Mouse (Mus musculus) liver, embryonic 16.5 days (tissue): ENCODE data around the gene Tgfbr2. TPM values are rescaled to one million over a fixed set of nuclear protein-coding genes. Genes with fewer than 3 reads are reported as not detected.
"Not testable (repeated sequence)": the region's sequence is repeated elsewhere in the genome, so short reads cannot be mapped to it uniquely, and the experiment has no call there.

Experiments used
- ATAC-seq: fragments of 200-750 bp; cut with Nextera tagmentation; 2 replicates; pipeline ENCODE4 v1.8.0; 2017; ENCODE audit warnings: low read depth, mild to moderate bottlenecking, moderate number of reproducible peaks, moderate library complexity
- H3K27ac ChIP-seq: fragments of 300-500 bp; sonication (generic); 2 replicates; pipeline ENCODE4 v1.5.1; 2014; ENCODE audit warnings: mild to moderate bottlenecking, low read length
- H3K27me3 ChIP-seq: fragments of 300-500 bp; sonication (generic); 2 replicates; pipeline ENCODE4 v1.6.1; 2014; ENCODE audit warnings: low read depth, low read length, mixed read lengths; ENCODE audit not compliant: control insufficient read depth, insufficient read depth
- H3K36me3 ChIP-seq: fragments of 300-500 bp; sonication (generic); 2 replicates; pipeline ENCODE4 v1.6.1; 2014; ENCODE audit warnings: mild to moderate bottlenecking; ENCODE audit not compliant: control insufficient read depth, insufficient read depth
- H3K4me1 ChIP-seq: fragments of 300-500 bp; sonication (generic); 2 replicates; pipeline ENCODE4 v1.6.1; 2014; ENCODE audit warnings: low read depth, low read length, mixed read lengths; ENCODE audit not compliant: control insufficient read depth
- H3K4me2 ChIP-seq: fragments of 300-500 bp; sonication (generic); 2 replicates; pipeline ENCODE4 v1.6.1; 2014; ENCODE audit warnings: low read depth, low read length, mixed read lengths
- H3K4me3 ChIP-seq: fragments of 300-500 bp; sonication (generic); 2 replicates; pipeline ENCODE4 v1.5.1; 2014; ENCODE audit warnings: low read depth, mild to moderate bottlenecking, low read length
- H3K9ac ChIP-seq: fragments of 300-500 bp; sonication (generic); 2 replicates; pipeline ENCODE4 v1.6.1; 2014; ENCODE audit warnings: low read depth, low read length
- H3K9me3 ChIP-seq: fragments of 300-500 bp; sonication (generic); replicated peaks from 2 replicates; pipeline ENCODE4 v1.6.1; 2016; ENCODE audit warnings: low read length; ENCODE audit not compliant: control insufficient read depth
- WGBS: fragments of 180-500 bp; shearing (Covaris S2); extraction: QIAGEN DNeasy Blood & Tissue Kit; methylation state at CpG from one replicate; pipeline ENCODE4 v1.1.7; 2014; ENCODE audit not compliant: insufficient replicate concordance; 5-methylcytosine and 5-hydroxymethylcytosine counted together
- polyA plus RNA-seq: library from polyadenylated mRNA; unstranded; fragments of >200 nt; fragmentation: Nextera tagmentation; extraction: Ambion mirVana; gene quantifications from 2 replicates; pipeline ENCODE4 v1.2.1, GENCODE M21; 2015

Gene Tgfbr2
- polyA plus RNA-seq, 1 experiment from 2014 or later: 7.5 TPM

- H3K4me3 ChIP-seq, H3K36me3 ChIP-seq, H3K27ac ChIP-seq, H3K9me3 ChIP-seq, ATAC-seq, H3K27me3 ChIP-seq, H3K9ac ChIP-seq, H3K4me1 ChIP-seq, H3K4me2 ChIP-seq: not testable (repeated sequence)
- 86% methylated on average over 1 of the region's 1 CpGs for WGBS
Observed at GRCm38 (mm10) chr9:116071561-116071960, 103.6 kb downstream of the Tgfbr2 start.

DNA sequence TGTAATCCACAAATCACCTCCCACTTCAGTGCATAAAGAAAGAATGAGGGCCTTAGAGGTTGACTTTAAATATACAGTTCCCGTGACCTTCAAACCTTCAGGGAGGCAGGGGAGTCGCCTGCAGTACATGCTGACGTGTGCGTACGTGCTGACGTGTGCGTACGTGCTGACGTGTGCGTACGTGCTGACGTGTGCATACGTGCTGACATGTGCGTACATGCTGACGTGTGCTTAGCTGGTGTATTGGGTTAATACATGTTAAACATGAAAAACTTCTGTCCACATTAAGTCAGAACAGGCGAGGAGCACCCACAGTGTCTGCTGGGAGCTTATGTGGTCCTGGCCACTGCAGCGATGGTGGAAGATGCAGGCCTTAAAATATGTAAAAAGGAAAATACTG lies 110.4 kb downstream of the Tgfbr2 start:
- WGBS: 83% methylated on average over 17 of the region's 17 CpGs
- H3K4me2 ChIP-seq: no peak overlapping the region
- no peaks in the 10 kb centered on the region for H3K9me3 ChIP-seq
- no peak overlapping the region for H3K27ac ChIP-seq
- ATAC-seq: no peak
- H3K27me3 ChIP-seq: no peaks in the 10 kb centered on the region
- no peak overlapping the region for H3K4me3 ChIP-seq
- no peaks in the 10 kb centered on the region for H3K4me1 ChIP-seq
- no peak overlapping the region for H3K9ac ChIP-seq
- no peaks in the 10 kb centered on the region for H3K36me3 ChIP-seq

GRCm38 (mm10) chr9:116060691-116061090 lies 114.5 kb downstream of the Tgfbr2 start:
- H3K27me3 ChIP-seq: no peaks in the 10 kb centered on the region
- H3K4me1 ChIP-seq: no peaks in the 10 kb centered on the region
- no peak overlapping the region for H3K4me2 ChIP-seq
- no peaks in the 10 kb centered on the region for H3K9me3 ChIP-seq
- H3K27ac ChIP-seq: no peak overlapping the region
- ATAC-seq: no peak
- no peak overlapping the region for H3K9ac ChIP-seq
- no peaks in the 10 kb centered on the region for H3K36me3 ChIP-seq
- no peak overlapping the region for H3K4me3 ChIP-seq
- WGBS: 3% methylated on average over 4 of the region's 4 CpGs

- ATAC-seq: peak; percentile 24; the same call in 1 of the 2 replicates
- Histone ChIP-seq H3K4me3 (no peak overlapping the region), H3K4me1 (no peaks in the 10 kb centered on the region), H3K36me3 (no peaks in the 10 kb centered on the region), H3K9me3 (no peaks in the 10 kb centered on the region), H3K4me2 (no peak overlapping the region), H3K27me3 (no peaks in the 10 kb centered on the region), H3K9ac (no peak overlapping the region), H3K27ac (no peak overlapping the region)
- 36% methylated on average over 4 of the region's 4 CpGs for WGBS
Observed at GRCm38 (mm10) chr9:116059156-116059555, 116.0 kb downstream of the Tgfbr2 start.

DNA sequence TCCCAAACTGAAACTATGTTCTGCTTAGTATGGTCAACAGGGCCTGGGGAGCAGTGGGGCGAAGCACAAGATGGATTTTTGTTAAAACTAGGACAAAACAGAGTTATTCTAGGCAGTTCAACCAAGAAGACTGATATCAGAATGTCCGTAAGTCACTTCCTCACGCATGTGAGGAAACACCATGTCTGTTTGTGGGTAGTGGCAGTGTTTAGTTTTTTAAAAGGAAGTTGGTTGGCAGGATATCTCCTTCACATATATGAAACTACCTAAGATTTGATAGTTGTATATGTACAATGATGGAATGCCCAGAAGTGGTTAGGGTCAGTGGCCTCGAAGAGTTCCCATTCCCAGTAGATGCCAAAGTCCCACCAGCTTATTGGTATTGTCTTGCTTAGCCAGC lies 116.7 kb downstream of the Tgfbr2 start:
- Histone ChIP-seq H3K4me1 (no peaks in the 10 kb centered on the region), H3K4me3 (no peak overlapping the region), H3K27ac (no peak overlapping the region), H3K27me3 (no peaks in the 10 kb centered on the region), H3K9me3 (no peaks in the 10 kb centered on the region), H3K9ac (no peak overlapping the region), H3K4me2 (no peak overlapping the region), H3K36me3 (no peaks in the 10 kb centered on the region)
- no peak for ATAC-seq
- 39% methylated on average over 4 of the region's 4 CpGs for WGBS

DNA sequence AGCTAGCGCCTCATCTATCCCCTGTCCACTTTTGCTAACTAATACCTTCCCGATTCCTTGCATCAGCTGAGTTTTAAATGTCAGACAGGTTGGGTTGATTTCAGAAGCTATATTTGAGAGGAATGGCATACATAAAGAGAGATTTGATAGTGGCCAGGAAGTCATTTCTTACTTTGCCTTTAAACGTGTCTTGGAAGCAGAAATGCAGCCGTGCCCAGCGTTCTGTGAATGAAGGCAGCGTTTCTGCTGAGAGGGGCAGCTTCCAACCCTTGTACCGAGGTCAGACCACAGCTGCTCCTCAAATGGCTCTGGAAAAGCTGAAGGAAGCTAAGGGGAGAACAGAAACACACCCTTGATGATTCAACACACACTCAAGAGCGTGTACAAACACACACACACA lies 121.2 kb downstream of the Tgfbr2 start:
- Histone ChIP-seq H3K27ac (no peak overlapping the region), H3K9me3 (no peaks in the 10 kb centered on the region), H3K36me3 (no peaks in the 10 kb centered on the region), H3K4me3 (no peak overlapping the region), H3K9ac (no peak overlapping the region), H3K27me3 (no peaks in the 10 kb centered on the region), H3K4me1 (no peaks in the 10 kb centered on the region), H3K4me2 (no peak overlapping the region)
- WGBS: 58% methylated on average over 8 of the region's 8 CpGs
- no peak for ATAC-seq

GRCm38 (mm10) chr9:116049985-116050384 lies 125.2 kb downstream of the Tgfbr2 start:
- ATAC-seq: no peak
- no peak overlapping the region for H3K27ac ChIP-seq
- WGBS: 33% methylated on average over 1 of the region's 1 CpGs
- H3K9me3 ChIP-seq: no peaks in the 10 kb centered on the region
- no peak overlapping the region for H3K4me2 ChIP-seq
- no peaks in the 10 kb centered on the region for H3K36me3 ChIP-seq
- no peaks in the 10 kb centered on the region for H3K27me3 ChIP-seq
- H3K9ac ChIP-seq: no peak overlapping the region
- H3K4me1 ChIP-seq: no peaks in the 10 kb centered on the region
- H3K4me3 ChIP-seq: no peak overlapping the region

DNA sequence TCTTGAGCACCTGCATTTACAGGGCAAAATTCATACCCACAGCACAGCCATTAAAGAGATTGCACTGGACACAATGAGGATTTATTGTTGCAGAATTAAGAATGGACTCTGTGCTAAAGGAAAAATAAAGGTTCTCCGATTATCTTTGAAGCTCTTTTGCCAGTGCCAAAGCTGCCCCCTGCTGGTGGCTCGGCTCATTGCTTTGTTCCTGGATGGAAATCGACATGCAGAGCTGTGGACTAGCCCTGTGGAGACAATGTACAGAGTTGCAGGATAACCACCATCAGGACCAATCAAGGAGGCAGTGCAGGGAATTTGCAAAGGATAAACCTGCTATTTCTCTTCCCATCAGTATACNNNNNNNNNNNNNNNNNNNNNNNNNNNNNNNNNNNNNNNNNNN lies 133.4 kb downstream of the Tgfbr2 start:
- Histone ChIP-seq H3K9ac (no peak overlapping the region), H3K27ac (no peak overlapping the region), H3K4me2 (no peak overlapping the region), H3K4me1 (no peaks in the 10 kb centered on the region), H3K36me3 (no peaks in the 10 kb centered on the region), H3K27me3 (no peaks in the 10 kb centered on the region), H3K4me3 (no peak overlapping the region), H3K9me3 (no peaks in the 10 kb centered on the region)
- WGBS: 17% methylated on average over 3 of the region's 3 CpGs
- ATAC-seq: no peak

DNA sequence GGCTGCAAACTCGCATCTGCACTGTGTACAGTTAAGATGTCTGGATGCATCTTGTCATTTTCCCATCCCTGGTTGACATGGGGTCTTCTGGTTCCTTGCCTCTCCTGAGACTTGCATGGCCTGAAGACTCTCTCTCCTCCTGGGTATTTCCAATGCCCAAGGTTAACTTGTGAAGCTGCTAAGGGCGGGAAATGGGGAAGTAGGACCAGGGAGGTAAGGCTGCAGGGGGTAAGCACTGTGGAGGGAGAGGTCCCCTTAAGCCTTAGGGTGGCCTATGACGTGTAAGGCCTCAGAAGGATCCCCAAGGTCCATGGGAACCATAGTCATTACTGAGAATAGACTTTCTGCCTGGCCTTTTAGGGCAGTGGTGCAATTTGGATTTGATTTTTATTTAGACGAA lies 133.8 kb downstream of the Tgfbr2 start:
- no peak overlapping the region for H3K4me3 ChIP-seq
- no peaks in the 10 kb centered on the region for H3K36me3 ChIP-seq
- H3K9ac ChIP-seq: no peak overlapping the region
- H3K4me1 ChIP-seq: no peaks in the 10 kb centered on the region
- H3K4me2 ChIP-seq: no peak overlapping the region
- H3K27me3 ChIP-seq: no peaks in the 10 kb centered on the region
- no peaks in the 10 kb centered on the region for H3K9me3 ChIP-seq
- no peak for ATAC-seq
- 46% methylated on average over 4 of the region's 4 CpGs for WGBS
- no peak overlapping the region for H3K27ac ChIP-seq

- not testable (repeated sequence) for H3K4me1 ChIP-seq, H3K9ac ChIP-seq
- 76% methylated on average over 14 of the region's 14 CpGs for WGBS
Observed at GRCm38 (mm10) chr9:116040852-116041251, 134.3 kb downstream of the Tgfbr2 start.

More at GRCm38 (mm10) chr9:116040852-116041251, 134.3 kb downstream of the Tgfbr2 start:
- not testable (repeated sequence) for H3K4me3 ChIP-seq, ATAC-seq, H3K27ac ChIP-seq, H3K27me3 ChIP-seq, H3K4me2 ChIP-seq, H3K36me3 ChIP-seq, H3K9me3 ChIP-seq
